Mouse (Mus musculus) forebrain, postnatal 0 days (tissue): Measurements from ENCODE around the gene Prr5. TPM values are rescaled to one million over a fixed set of nuclear protein-coding genes. Genes with fewer than 3 reads are reported as not detected.
A peak's percentile ranks its signal among the peaks of the same experiment; 100 is the strongest.

Source experiments
- ATAC-seq: fragments of 200-750 bp; cut with Nextera tagmentation; 2 replicates; pipeline ENCODE4 v1.8.0; 2017; ENCODE audit warnings: mild to moderate bottlenecking, moderate library complexity
- DNase-seq: peaks from one replicate; pipeline ENCODE4 v3.0.0-alpha.2; 2015
- H3K27ac ChIP-seq: fragments of 300-500 bp; sonication (generic); 2 replicates; pipeline ENCODE4 v1.5.1; 2014; ENCODE audit warnings: low read depth, mild to moderate bottlenecking, antibody characterized with exemption, low read length, moderate library complexity, mixed read lengths
- H3K27me3 ChIP-seq: fragments of 300-500 bp; sonication (generic); 2 replicates; pipeline ENCODE4 v1.6.1; 2014; ENCODE audit warnings: mild to moderate bottlenecking, low read length, mixed read lengths; ENCODE audit not compliant: insufficient read depth
- H3K36me3 ChIP-seq: fragments of 300-500 bp; sonication (generic); 2 replicates; pipeline ENCODE4 v1.6.1; 2014; ENCODE audit warnings: mild to moderate bottlenecking, moderate library complexity; ENCODE audit not compliant: insufficient read depth
- H3K4me1 ChIP-seq: fragments of 300-500 bp; sonication (generic); 2 replicates; pipeline ENCODE4 v1.6.1; 2014; ENCODE audit warnings: antibody characterized with exemption; ENCODE audit not compliant: insufficient read depth
- H3K4me2 ChIP-seq: fragments of 300-500 bp; sonication (generic); 2 replicates; pipeline ENCODE4 v1.6.1; 2014; ENCODE audit warnings: low read depth, mild to moderate bottlenecking, moderate library complexity
- H3K4me3 ChIP-seq: fragments of 300-500 bp; sonication (generic); 2 replicates; pipeline ENCODE4 v1.5.1; 2014; ENCODE audit warnings: low read depth, low read length, mixed read lengths
- H3K9ac ChIP-seq: fragments of 300-500 bp; sonication (generic); 2 replicates; pipeline ENCODE4 v1.6.1; 2014; ENCODE audit warnings: mild to moderate bottlenecking
- H3K9me3 ChIP-seq: fragments of 300-500 bp; sonication (generic); 2 replicates; pipeline ENCODE4 v1.6.1; 2016; ENCODE audit warnings: low read length
- CTCF ChIP-seq: sonication (generic); IDR thresholded peaks from 2 replicates; pipeline ENCODE4 v1.5.1; 2016; ENCODE audit warnings: antibody characterized with exemption, control low read depth, low read depth
- WGBS: fragments of 180-500 bp; shearing (Covaris S2); extraction: QIAGEN DNeasy Blood & Tissue Kit; methylation state at CpG from one replicate; pipeline ENCODE4 v1.1.7; 2014; 5-methylcytosine and 5-hydroxymethylcytosine counted together
- polyA plus RNA-seq: library from polyadenylated mRNA; unstranded; fragments of >200 nt; fragmentation: Nextera tagmentation; extraction: Ambion mirVana; gene quantifications from 2 replicates; pipeline ENCODE4 v1.2.1, GENCODE M21; 2015
- total RNA-seq: library from RNA; depleted of rRNA; stranded (reverse); fragments of >200 nt; gene quantifications from 2 replicates; pipeline ENCODE4 v1.2.3, GENCODE M21; 2014; rRNA removed

The Prr5 gene
- total RNA-seq = 8.6 and 17.2 TPM in 2 replicates
- 17.8 and 28.2 TPM in 2 replicates for polyA plus RNA-seq

DNA sequence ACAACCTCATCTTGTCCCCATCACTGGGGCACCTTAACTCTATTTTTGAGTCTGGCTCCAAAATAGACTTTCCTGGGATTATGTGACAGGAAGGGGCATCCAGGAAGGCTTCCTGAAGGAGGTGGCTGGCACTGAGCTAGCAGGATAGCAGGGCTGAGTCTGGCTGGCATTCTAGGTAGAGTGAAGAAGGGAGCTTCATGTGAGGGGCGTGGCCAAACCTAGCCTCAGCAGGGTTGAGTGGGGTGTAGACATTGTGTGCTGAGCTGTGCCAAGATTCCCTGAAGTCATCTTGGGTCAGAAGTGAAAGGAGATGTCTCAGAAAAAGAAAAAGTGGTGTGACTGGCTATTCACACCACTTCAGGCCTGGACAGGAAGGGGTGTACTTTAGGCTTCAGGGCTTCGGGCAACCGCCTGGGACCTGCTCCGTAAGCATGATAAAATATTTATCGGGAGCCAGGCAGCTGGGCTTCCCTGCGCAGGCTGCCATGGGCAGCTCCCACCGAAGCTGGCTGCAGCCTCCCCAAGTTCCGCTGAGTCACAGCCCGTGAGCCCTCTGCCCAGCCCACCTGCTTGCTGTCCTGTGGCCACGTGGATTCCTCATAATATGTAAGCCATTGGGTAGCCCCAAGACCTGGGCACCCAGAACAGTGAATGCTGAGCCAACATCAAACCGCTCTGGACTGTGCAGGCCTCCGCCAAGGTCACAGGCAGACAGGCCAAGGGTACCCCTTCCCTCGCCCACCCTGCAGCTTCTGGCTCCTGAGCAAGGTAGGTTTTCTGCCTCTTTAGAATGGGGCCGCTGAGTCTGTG, at the start of gene Prr5:
Gene Prr5 (plus strand): TSS at position 683 of the 810 bp plus-strand sequence.
- Histone ChIP-seq H3K4me3 (no peak within 1 kb of the TSS), H3K27ac (no peak within 1 kb of the TSS), H3K27me3 (no peaks in the 10 kb centered on the region), H3K4me1 (peaks cover 11% of the 10 kb centered on the region; the same call in 1 of the 2 replicates), H3K4me2 (no peak within 1 kb of the TSS), H3K36me3 (no peaks in the 10 kb centered on the region), H3K9ac (no peak within 1 kb of the TSS), H3K9me3 (no peaks in the 10 kb centered on the region)
- WGBS = 71% methylated on average over 14 of the region's 14 CpGs
- TF ChIP-seq CTCF = no peak
- ATAC-seq (no peak), DNase-seq (no peak)

DNA sequence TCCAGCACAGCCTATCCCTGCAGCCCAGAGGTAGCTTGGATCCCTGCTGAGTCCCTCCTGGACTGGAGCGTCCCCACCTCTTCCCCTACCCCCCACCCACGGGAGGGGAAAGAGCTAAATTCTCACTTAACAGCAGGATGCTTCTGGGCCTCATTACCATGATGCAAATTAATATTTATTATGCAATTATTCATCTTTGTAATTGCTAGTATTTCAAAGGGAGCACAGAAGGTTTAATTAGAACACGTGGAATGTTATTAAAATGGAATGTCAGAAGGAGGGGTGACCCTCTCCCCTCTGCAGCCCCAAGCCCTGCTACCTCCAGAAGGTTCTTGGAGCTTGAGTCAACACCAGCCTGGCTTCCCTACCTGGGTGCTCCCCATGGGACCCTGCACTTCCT, 49.4 kb upstream of the Prr5 start:
- H3K9me3 ChIP-seq = no peaks in the 10 kb centered on the region
- no peak overlapping the region for H3K27ac ChIP-seq
- H3K4me3 ChIP-seq = no peak overlapping the region
- WGBS = 40% methylated on average over 3 of the region's 3 CpGs
- no peak for TF ChIP-seq CTCF
- peaks cover 9% of the 10 kb centered on the region for H3K4me1 ChIP-seq
- no peaks in the 10 kb centered on the region for H3K36me3 ChIP-seq
- no peak overlapping the region for H3K4me2 ChIP-seq
- peak; percentile 30; the same call in 1 of the 2 replicates for ATAC-seq
- no peak for DNase-seq
- H3K9ac ChIP-seq = no peak overlapping the region
- H3K27me3 ChIP-seq = no peaks in the 10 kb centered on the region

DNA sequence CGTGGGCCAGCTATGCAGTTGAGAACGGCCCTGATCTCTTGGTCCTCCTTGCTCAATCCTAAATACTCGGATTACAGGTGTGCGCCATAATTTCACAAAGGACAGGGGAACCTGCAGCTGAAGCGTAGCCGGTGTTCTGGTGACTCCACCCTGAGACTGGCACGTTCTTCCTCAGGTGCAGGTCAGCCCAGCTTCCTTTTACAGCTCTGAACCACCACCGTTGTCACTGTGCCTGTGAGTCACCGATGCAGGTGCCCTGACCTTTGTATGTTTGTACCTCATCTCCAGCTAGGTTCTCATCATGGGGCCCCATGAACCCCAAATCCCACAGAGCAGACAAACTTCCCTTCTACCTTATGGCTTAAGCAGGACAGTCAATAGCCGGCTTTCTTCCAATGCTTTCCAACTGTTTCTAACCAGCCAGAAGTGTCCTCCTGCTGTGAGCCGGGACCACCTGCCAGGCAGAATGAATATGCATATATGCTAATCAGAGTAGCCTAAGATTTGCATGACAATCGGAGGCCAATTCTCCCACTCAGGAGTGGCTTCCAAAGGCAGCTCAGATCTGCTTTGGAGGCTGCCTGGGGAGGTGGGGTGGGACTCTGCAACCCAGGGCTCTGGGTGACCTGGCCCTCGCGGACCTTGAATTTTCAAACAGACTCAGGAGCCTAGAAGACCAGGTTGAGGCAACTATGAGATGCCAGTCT, 47.5 kb upstream of the Prr5 start:
- Histone ChIP-seq H3K9me3 (no peaks in the 10 kb centered on the region), H3K4me1 (peaks cover 18% of the 10 kb centered on the region), H3K36me3 (no peaks in the 10 kb centered on the region), H3K4me2 (no peak overlapping the region), H3K9ac (no peak overlapping the region), H3K27me3 (no peaks in the 10 kb centered on the region), H3K4me3 (no peak overlapping the region), H3K27ac (no peak overlapping the region)
- peak; percentile 59; the same call in 1 of the 2 replicates for ATAC-seq
- 27% methylated on average over 14 of the region's 14 CpGs for WGBS
- peak; percentile 78 for DNase-seq
- TF ChIP-seq CTCF = no peak

DNA sequence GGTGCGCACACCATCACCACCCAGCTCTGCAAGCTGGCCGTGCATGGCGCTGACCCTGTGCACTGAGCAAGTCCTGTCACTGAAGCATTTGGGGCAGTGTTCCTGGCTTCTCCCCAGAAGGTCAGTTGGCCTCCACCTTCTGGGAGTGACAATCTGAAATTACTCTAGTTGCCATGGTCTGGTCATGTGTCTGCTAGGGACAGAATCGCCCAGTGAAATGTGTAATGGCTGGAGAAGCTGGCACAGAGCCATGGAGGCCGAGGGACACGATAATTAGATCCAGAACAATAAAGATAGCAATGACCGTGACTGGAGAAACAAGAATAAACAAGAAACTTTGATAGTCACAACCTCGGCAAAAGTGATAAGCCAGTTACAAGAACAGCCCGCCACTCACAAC, 44.5 kb upstream of the Prr5 start:
- no peak overlapping the region for H3K4me3 ChIP-seq
- no peaks in the 10 kb centered on the region for H3K9me3 ChIP-seq
- DNase-seq (no peak), ATAC-seq (no peak)
- H3K4me1 ChIP-seq = peaks cover 21% of the 10 kb centered on the region
- 58% methylated on average over 9 of the region's 9 CpGs for WGBS
- no peak for TF ChIP-seq CTCF
- no peak overlapping the region for H3K9ac ChIP-seq
- H3K27ac ChIP-seq = no peak overlapping the region
- no peak overlapping the region for H3K4me2 ChIP-seq
- no peaks in the 10 kb centered on the region for H3K27me3 ChIP-seq
- no peaks in the 10 kb centered on the region for H3K36me3 ChIP-seq

DNA sequence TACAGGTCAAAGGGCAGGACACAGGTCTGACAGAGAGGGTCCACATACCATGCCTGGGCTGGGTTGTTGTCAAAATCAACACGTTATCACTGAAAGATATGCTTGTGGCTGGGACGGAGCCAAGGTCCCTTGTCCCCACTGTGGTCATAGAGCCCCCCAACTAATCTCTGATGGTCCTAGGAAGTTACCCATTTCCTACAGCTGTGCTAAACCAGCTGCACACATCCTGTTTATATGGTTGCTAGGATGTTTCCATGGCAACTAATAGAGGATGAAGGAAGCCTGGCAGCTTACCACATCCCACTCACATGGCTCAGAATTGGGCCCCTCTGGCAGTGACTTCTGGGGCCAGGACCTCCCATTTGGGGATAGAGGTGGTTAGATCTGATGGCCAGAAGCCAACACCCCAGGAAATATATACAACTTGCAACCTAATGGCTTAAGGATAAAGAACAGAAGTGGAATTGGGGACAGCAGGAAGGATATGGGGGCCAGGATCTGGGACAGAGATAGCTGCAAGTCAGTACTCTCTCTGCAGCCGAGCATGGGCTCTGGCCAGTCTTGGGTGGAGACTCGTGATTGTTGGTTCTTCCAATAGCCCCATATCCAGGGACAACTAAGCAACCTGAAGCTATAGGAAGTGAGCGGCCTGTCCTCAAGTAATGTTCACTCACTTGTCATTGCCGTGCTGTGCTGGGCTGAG, 43.6 kb upstream of the Prr5 start:
- TF ChIP-seq CTCF = no peak
- Histone ChIP-seq H3K36me3 (no peaks in the 10 kb centered on the region), H3K4me3 (no peak overlapping the region), H3K27me3 (no peaks in the 10 kb centered on the region), H3K4me1 (peaks cover 21% of the 10 kb centered on the region), H3K9me3 (no peaks in the 10 kb centered on the region), H3K4me2 (no peak overlapping the region), H3K9ac (no peak overlapping the region), H3K27ac (no peak overlapping the region)
- WGBS = 70% methylated on average over 6 of the region's 6 CpGs
- DNase-seq (peak; percentile 72), ATAC-seq (peak; percentile 80)

DNA sequence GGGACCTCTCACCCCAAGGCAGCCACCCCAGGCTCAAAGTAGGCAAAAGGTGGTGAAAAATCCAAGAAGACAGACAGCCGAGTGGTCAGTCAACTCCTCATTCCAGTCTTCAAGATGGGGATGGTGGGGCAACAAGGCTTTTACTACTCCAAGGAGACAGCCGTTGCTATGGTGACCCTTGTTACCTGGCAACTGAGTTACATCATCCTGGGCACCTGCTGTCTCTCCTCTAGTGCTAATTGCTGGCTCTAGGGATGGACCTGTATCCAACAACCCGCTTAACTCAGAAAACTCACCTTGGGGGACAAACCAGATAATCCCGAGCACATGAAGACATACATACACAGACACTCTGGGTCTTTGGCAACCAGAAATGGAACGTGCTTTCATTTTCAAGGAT, 42.1 kb upstream of the Prr5 start:
- H3K4me3 ChIP-seq = no peak overlapping the region
- no peak overlapping the region for H3K27ac ChIP-seq
- TF ChIP-seq CTCF = no peak

More for the DNA sequence above, 42.1 kb upstream of the Prr5 start:
- DNase-seq (peak; percentile 73), ATAC-seq (no peak)
- Histone ChIP-seq H3K9ac (no peak overlapping the region), H3K4me2 (no peak overlapping the region), H3K27me3 (no peaks in the 10 kb centered on the region), H3K4me1 (peaks cover 13% of the 10 kb centered on the region), H3K36me3 (no peaks in the 10 kb centered on the region), H3K9me3 (no peaks in the 10 kb centered on the region)
- 46% methylated on average over 5 of the region's 5 CpGs for WGBS
